Mouse (Mus musculus) heart, postnatal 0 days (tissue): ENCODE measurements at regions not wholly inside any gene's neighbourhood (a gene's known extent, or its start where the extent isn't known, plus 50 kb on each side); places are given as distances from the start of the nearest gene placed in this dataset.

Source experiments
- ATAC-seq: fragments of 200-750 bp; cut with Nextera tagmentation; 2 replicates; pipeline ENCODE4 v1.8.0; 2017; ENCODE audit warnings: low read depth, moderate number of reproducible peaks, moderate library complexity; ENCODE audit not compliant: insufficient read depth
- DNase-seq: peaks from one replicate; pipeline ENCODE4 v3.0.0-alpha.2; 2016; ENCODE audit warnings: low spot score
- H3K27ac ChIP-seq: fragments of 300-500 bp; sonication (generic); 2 replicates; pipeline ENCODE4 v1.5.1; 2014; ENCODE audit warnings: low read depth, mild to moderate bottlenecking
- H3K27me3 ChIP-seq: fragments of 300-500 bp; sonication (generic); 2 replicates; pipeline ENCODE4 v1.6.1; 2014; ENCODE audit warnings: low read length, mixed read lengths; ENCODE audit not compliant: control insufficient read depth, insufficient read depth
- H3K36me3 ChIP-seq: fragments of 300-500 bp; sonication (generic); replicated peaks from 2 replicates; pipeline ENCODE4 v1.6.1; 2014; ENCODE audit warnings: low read length, mixed read lengths; ENCODE audit not compliant: control insufficient read depth, insufficient read depth
- H3K4me1 ChIP-seq: fragments of 300-500 bp; sonication (generic); 2 replicates; pipeline ENCODE4 v1.6.1; 2014; ENCODE audit warnings: antibody characterized with exemption; ENCODE audit not compliant: control insufficient read depth, insufficient read depth
- H3K4me2 ChIP-seq: fragments of 300-500 bp; sonication (generic); 2 replicates; pipeline ENCODE4 v1.6.1; 2014; ENCODE audit warnings: low read depth, mild to moderate bottlenecking, low read length, moderate library complexity
- H3K4me3 ChIP-seq: fragments of 300-500 bp; sonication (generic); 2 replicates; pipeline ENCODE4 v1.5.1; 2014; ENCODE audit warnings: low read depth, low read length
- H3K9ac ChIP-seq: fragments of 300-500 bp; sonication (generic); replicated peaks from 2 replicates; pipeline ENCODE4 v1.6.1; 2014; ENCODE audit warnings: low read depth, low read length, mixed read lengths
- H3K9me3 ChIP-seq: fragments of 300-500 bp; sonication (generic); replicated peaks from 2 replicates; pipeline ENCODE4 v1.6.1; 2016; ENCODE audit warnings: low read length; ENCODE audit not compliant: control insufficient read depth
- CTCF ChIP-seq: IDR thresholded peaks from 2 replicates; pipeline ENCODE4 v1.5.1; 2016; ENCODE audit warnings: antibody characterized with exemption, control low read depth, low read depth
- EP300 ChIP-seq: IDR thresholded peaks from 2 replicates; pipeline ENCODE4 v1.6.1; 2016; ENCODE audit warnings: antibody characterized with exemption, low read depth
- WGBS: fragments of 180-500 bp; shearing (Covaris S2); extraction: QIAGEN DNeasy Blood & Tissue Kit; methylation state at CpG from one replicate; pipeline ENCODE4 v1.1.7; 2014; 5-methylcytosine and 5-hydroxymethylcytosine counted together

GRCm38 (mm10) chr4:53261556-53262140 is 102.0 kb upstream of the Abca1 start:
- ATAC-seq (no peak), DNase-seq (no peak)
- Histone ChIP-seq H3K4me2 (no peak overlapping the region), H3K9me3 (no peaks in the 10 kb centered on the region), H3K27me3 (no peaks in the 10 kb centered on the region), H3K4me3 (no peak overlapping the region), H3K9ac (no peak overlapping the region), H3K27ac (no peak overlapping the region), H3K36me3 (no peaks in the 10 kb centered on the region), H3K4me1 (peaks cover 18% of the 10 kb centered on the region)
- 53% methylated on average over 6 of the region's 6 CpGs for WGBS
- TF ChIP-seq CTCF (no peak), EP300 (no peak)

GRCm38 (mm10) chr4:53258975-53259374 is 99.3 kb upstream of the Abca1 start:
- no peaks in the 10 kb centered on the region for H3K9me3 ChIP-seq
- no peak overlapping the region for H3K27ac ChIP-seq
- no peak overlapping the region for H3K4me3 ChIP-seq
- no peaks in the 10 kb centered on the region for H3K36me3 ChIP-seq
- TF ChIP-seq EP300, result no peak
- no peak for TF ChIP-seq CTCF
- H3K27me3 ChIP-seq, result no peaks in the 10 kb centered on the region
- H3K4me1 ChIP-seq, result peaks cover 10% of the 10 kb centered on the region
- H3K9ac ChIP-seq, result no peak overlapping the region
- H3K4me2 ChIP-seq, result no peak overlapping the region
- no peak for DNase-seq
- WGBS, result 86% methylated on average over 6 of the region's 6 CpGs
- ATAC-seq, result no peak

DNA sequence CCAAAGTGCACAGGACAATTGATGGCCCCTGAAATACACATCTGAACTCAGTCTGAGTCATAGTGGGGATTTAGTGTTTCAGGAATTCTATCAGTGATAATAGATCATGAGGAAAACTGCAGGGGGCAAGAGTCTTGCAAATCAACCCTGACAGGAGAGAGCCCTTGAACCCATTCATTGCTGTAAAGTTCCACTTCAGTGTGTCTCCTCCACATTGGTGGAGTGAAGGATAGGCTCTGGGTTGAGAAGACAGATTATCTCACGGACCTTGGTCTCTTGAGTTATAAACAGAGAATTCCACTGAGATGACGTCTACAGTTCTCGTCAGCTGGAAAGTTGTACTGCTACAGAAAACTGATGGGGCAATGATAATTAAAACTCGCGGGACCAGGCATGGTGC is 97.3 kb upstream of the Abca1 start:
- DNase-seq, result no peak
- no peak overlapping the region for H3K4me2 ChIP-seq
- H3K27me3 ChIP-seq, result no peaks in the 10 kb centered on the region
- H3K36me3 ChIP-seq, result no peaks in the 10 kb centered on the region
- H3K27ac ChIP-seq, result no peak overlapping the region
- no peaks in the 10 kb centered on the region for H3K9me3 ChIP-seq
- H3K4me3 ChIP-seq, result no peak overlapping the region
- no peak for TF ChIP-seq CTCF
- TF ChIP-seq EP300, result no peak
- peaks cover 7% of the 10 kb centered on the region; the same call in 1 of the 2 replicates for H3K4me1 ChIP-seq
- ATAC-seq, result no peak
- 63% methylated on average over 5 of the region's 5 CpGs for WGBS
- H3K9ac ChIP-seq, result no peak overlapping the region

- ATAC-seq (no peak), DNase-seq (no peak)
- 90% methylated on average over 6 of the region's 6 CpGs for WGBS
Measured at GRCm38 (mm10) chr4:53254483-53254882, 94.8 kb upstream of the Abca1 start.

GRCm38 (mm10) chr4:53253680-53254079 is 94.0 kb upstream of the Abca1 start:
- no peaks in the 10 kb centered on the region for H3K36me3 ChIP-seq
- H3K4me3 ChIP-seq, result no peak overlapping the region
- H3K9me3 ChIP-seq, result no peaks in the 10 kb centered on the region
- no peak for TF ChIP-seq CTCF
- no peak for TF ChIP-seq EP300
- peaks cover 7% of the 10 kb centered on the region; the same call in 1 of the 2 replicates for H3K4me1 ChIP-seq
- no peak overlapping the region for H3K9ac ChIP-seq
- H3K27me3 ChIP-seq, result no peaks in the 10 kb centered on the region
- H3K27ac ChIP-seq, result no peak overlapping the region
- ATAC-seq, result peak; percentile 36; the same call in 1 of the 2 replicates
- H3K4me2 ChIP-seq, result no peak overlapping the region
- 46% methylated on average over 4 of the region's 4 CpGs for WGBS
- no peak for DNase-seq

More at GRCm38 (mm10) chr4:53254483-53254882, 94.8 kb upstream of the Abca1 start:
- Histone ChIP-seq H3K27me3 (no peaks in the 10 kb centered on the region), H3K9me3 (no peaks in the 10 kb centered on the region), H3K4me2 (no peak overlapping the region), H3K36me3 (no peaks in the 10 kb centered on the region), H3K27ac (no peak overlapping the region), H3K4me1 (peaks cover 7% of the 10 kb centered on the region; the same call in 1 of the 2 replicates), H3K9ac (no peak overlapping the region), H3K4me3 (no peak overlapping the region)
- TF ChIP-seq EP300 (no peak), CTCF (no peak)

GRCm38 (mm10) chr4:53250325-53250724 is 90.6 kb upstream of the Abca1 start:
- 81% methylated on average over 3 of the region's 3 CpGs for WGBS

More at GRCm38 (mm10) chr4:53250325-53250724, 90.6 kb upstream of the Abca1 start:
- Histone ChIP-seq H3K9me3 (no peaks in the 10 kb centered on the region), H3K27me3 (no peaks in the 10 kb centered on the region), H3K27ac (no peak overlapping the region), H3K4me3 (no peak overlapping the region), H3K4me1 (peaks cover 13% of the 10 kb centered on the region), H3K9ac (no peak overlapping the region), H3K4me2 (no peak overlapping the region), H3K36me3 (no peaks in the 10 kb centered on the region)
- no peak for ATAC-seq
- no peak for TF ChIP-seq CTCF
- TF ChIP-seq EP300, result no peak
- DNase-seq, result no peak
